Comparison of ENCODE assay signal across 26 mouse cellular contexts in the genomic region with DNA sequence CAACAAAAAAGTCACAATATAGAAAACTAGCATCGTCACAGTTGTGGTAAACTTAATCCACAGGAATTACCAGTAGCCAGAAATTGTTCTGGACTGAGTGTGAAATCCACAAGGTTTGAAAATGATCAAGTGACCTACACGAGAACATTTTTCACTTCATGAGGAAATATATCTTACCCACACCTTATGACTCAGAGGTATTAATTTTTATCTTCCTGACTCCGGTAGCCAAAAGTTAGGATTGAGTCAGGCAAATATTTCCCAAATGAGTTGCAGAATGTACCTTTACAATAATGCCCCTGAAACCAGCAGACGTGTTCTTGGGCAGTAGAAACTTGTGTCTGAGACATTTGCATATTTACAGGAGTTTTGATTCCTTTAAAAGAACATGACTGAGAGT.
DNase-seq lines count a peak whose midpoint lies in the region; ATAC-seq and TF ChIP-seq lines count a peak whose summit lies in the region.
"Had no signal": no experiment of that assay in that cellular context is flagged by ENCODE, and none has a peak within 500 bp of the region (broad histone marks: within the 10 kb centered on the region; RNA-seq: fewer than 3 reads in every experiment).

No protein-coding gene starts in this region.

- H3K4me1 ChIP-seq in midbrain, embryonic 11.5 days (ENCODE audit: control insufficient read depth, insufficient read depth, low read length) = no peaks in the 10 kb centered on the region
- no peaks in the 10 kb centered on the region for H3K4me1 ChIP-seq in midbrain, embryonic 15.5 days
- H3K4me1 ChIP-seq: embryonic facial prominence, embryonic 10.5 days; forebrain, embryonic 12.5 days; forebrain, embryonic 15.5 days; heart, embryonic 15.5 days; hindbrain, embryonic 10.5 days; hindbrain, embryonic 13.5 days had no signal

- H3K9ac ChIP-seq in midbrain, embryonic 11.5 days (ENCODE audit: low read length) = no peak overlapping the region
- H3K9ac ChIP-seq in midbrain, embryonic 15.5 days = no peak overlapping the region
- H3K9ac ChIP-seq: embryonic facial prominence, embryonic 13.5 days; forebrain, embryonic 12.5 days; forebrain, embryonic 15.5 days; heart, embryonic 12.5 days; heart, embryonic 15.5 days; hindbrain, embryonic 13.5 days had no signal

- in situ Hi-C loops in Patski (cut with MboI; ENCODE audit: low pct_unique_long_range_greater_than_20kb) = no loop called here

- H3K36me3 ChIP-seq in midbrain, embryonic 11.5 days (ENCODE audit: control insufficient read depth, insufficient read depth, low read length) = no peaks in the 10 kb centered on the region
- no peaks in the 10 kb centered on the region for H3K36me3 ChIP-seq in midbrain, embryonic 15.5 days (replicated peaks)
- H3K36me3 ChIP-seq: embryonic facial prominence, embryonic 10.5 days; embryonic facial prominence, embryonic 13.5 days; forebrain, embryonic 12.5 days; forebrain, embryonic 15.5 days; heart, embryonic 12.5 days; heart, embryonic 15.5 days; hindbrain, embryonic 10.5 days; hindbrain, embryonic 13.5 days had no signal

- H3K4me2 ChIP-seq in midbrain, embryonic 11.5 days = no peak overlapping the region
- no peak overlapping the region for H3K4me2 ChIP-seq in midbrain, embryonic 15.5 days
- H3K4me2 ChIP-seq: embryonic facial prominence, embryonic 13.5 days; forebrain, embryonic 12.5 days; forebrain, embryonic 15.5 days; heart, embryonic 12.5 days; heart, embryonic 15.5 days; hindbrain, embryonic 13.5 days had no signal

- no peak overlapping the region for H3K4me3 ChIP-seq in midbrain, embryonic 11.5 days (ENCODE audit: low read depth, low read length)
- H3K4me3 ChIP-seq in midbrain, embryonic 15.5 days = no peak overlapping the region
- H3K4me3 ChIP-seq: embryonic facial prominence, embryonic 10.5 days; embryonic facial prominence, embryonic 13.5 days; forebrain, embryonic 12.5 days; forebrain, embryonic 15.5 days; heart, embryonic 12.5 days; heart, embryonic 15.5 days; hindbrain, embryonic 10.5 days; hindbrain, embryonic 13.5 days had no signal

- WGBS in midbrain, embryonic 11.5 days = 91% methylated on average over 4 of the region's 4 CpGs
- 89% methylated on average over 4 of the region's 4 CpGs for WGBS in midbrain, embryonic 15.5 days

- CTCF ChIA-PET in Patski (lab: Charles Lee) = interaction anchor here (0.7 to 2.4 kb wide), 4 partner anchors 8 to 66 kb away, joined by 3 to 5 read pairs (median 4); no protein-coding TSS in a partner anchor

- H3K9me3 ChIP-seq in midbrain, embryonic 11.5 days (ENCODE audit: control insufficient read depth, low read length) = no peaks in the 10 kb centered on the region
- no peaks in the 10 kb centered on the region for H3K9me3 ChIP-seq in midbrain, embryonic 15.5 days
- H3K9me3 ChIP-seq: embryonic facial prominence, embryonic 10.5 days; embryonic facial prominence, embryonic 13.5 days; forebrain, embryonic 12.5 days; forebrain, embryonic 15.5 days; heart, embryonic 12.5 days; heart, embryonic 15.5 days; hindbrain, embryonic 10.5 days; hindbrain, embryonic 13.5 days had no signal

- no peak overlapping the region for H3K27ac ChIP-seq in midbrain, embryonic 11.5 days (ENCODE audit: low read depth, low read length)
- H3K27ac ChIP-seq in midbrain, embryonic 15.5 days = no peak overlapping the region
- H3K27ac ChIP-seq: embryonic facial prominence, embryonic 10.5 days; embryonic facial prominence, embryonic 13.5 days; forebrain, embryonic 12.5 days; forebrain, embryonic 15.5 days; heart, embryonic 15.5 days; hindbrain, embryonic 10.5 days; hindbrain, embryonic 13.5 days had no signal

- ATAC-seq in midbrain, embryonic 11.5 days (ENCODE audit: low FRiP score) = no peak
- no peak for ATAC-seq in midbrain, embryonic 15.5 days (replicated peaks)
- peak; percentile 51 for ATAC-seq in Patski
- ATAC-seq: forebrain, embryonic 15.5 days; hindbrain, embryonic 16.5 days had no signal

- no peaks in the 10 kb centered on the region for H3K27me3 ChIP-seq in midbrain, embryonic 11.5 days (ENCODE audit: control insufficient read depth, insufficient read depth, low read length)
- H3K27me3 ChIP-seq in midbrain, embryonic 15.5 days (replicated peaks) = no peaks in the 10 kb centered on the region
- H3K27me3 ChIP-seq in Patski = no peaks in the 10 kb centered on the region
- H3K27me3 ChIP-seq: embryonic facial prominence, embryonic 13.5 days; forebrain, embryonic 12.5 days; forebrain, embryonic 15.5 days; heart, embryonic 12.5 days; heart, embryonic 15.5 days; hindbrain, embryonic 13.5 days had no signal

- TF ChIP-seq CTCF in Patski (IDR thresholded peaks at IDR 0.05) = no peak

- POLR2A ChIA-PET in Patski (lab: Charles Lee) = no interaction called here

- peak; percentile 35 for DNase-seq in midbrain, embryonic 11.5 days (ENCODE audit: low spot score, missing footprints)
- no peak for DNase-seq in Patski (ENCODE audit: low read depth, low spot score)
- peak; percentile 44 for DNase-seq in fibroblast of lung, adult 2 months (ENCODE audit: low read depth)
- no peak for DNase-seq in neural tube, embryonic 10.5 days (ENCODE audit: extremely low spot score, low spot score)
- DNase-seq in urinary bladder, postnatal 25 days (ENCODE audit: low spot score) = no peak
- no peak for DNase-seq in testis, postnatal 14 days (ENCODE audit: low spot score)
- DNase-seq: adrenal gland, adult 2 months; adrenal gland, postnatal 14 days; cerebellum, adult 11 months; cerebellum, adult 2 months; cerebellum, adult 9-11 months; cerebellum, postnatal 25 days; gastrocnemius, postnatal 25 days; heart, adult 18-20 months; heart, postnatal 10 days; heart, postnatal 36 days had no signal

Comparison
In these comparisons a context has a peak if more than half of its experiments do, and no peak if none do; other contexts are left out.
1. DNase-seq: peak in midbrain, embryonic 11.5 days (single experiment) and fibroblast of lung, adult 2 months (single experiment); none in Patski (single experiment), neural tube, embryonic 10.5 days (single experiment), urinary bladder, postnatal 25 days (single experiment) and testis, postnatal 14 days (single experiment).